Mouse (Mus musculus): Measurements from ENCODE around the gene Olfr985. TPM values are rescaled to one million over a fixed set of nuclear protein-coding genes. Genes with fewer than 3 reads are reported as not detected.

Gene Olfr985
- not detected for polyA plus RNA-seq (2021)

DNA sequence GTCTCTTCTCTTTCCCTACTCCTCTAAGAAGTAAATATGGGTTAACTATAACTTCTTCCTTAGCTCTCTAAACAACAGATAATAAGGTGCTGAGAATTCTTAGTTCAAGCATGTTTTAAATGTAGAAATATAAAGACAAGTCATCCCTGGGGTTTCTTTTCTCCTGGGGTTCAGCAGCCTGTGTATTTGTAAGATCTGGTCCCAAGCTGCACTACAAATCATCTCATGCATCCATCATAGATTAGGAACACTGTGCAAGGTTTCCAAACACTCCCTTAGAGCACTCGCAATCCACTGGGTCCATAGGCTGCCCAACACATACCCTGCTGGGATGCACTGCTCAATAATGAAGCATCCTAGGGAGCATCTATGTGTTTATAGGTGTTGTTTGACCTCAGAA is at the start of gene Olfr985:
TSS of gene Olfr985 (minus strand) at position 101 of the 400 bp plus-strand sequence.
- ATAC-seq (no peak), DNase-seq (ENCODE audit: low read depth, low spot score) (no peak)
- ChIA-PET POLR2A (no interaction called here), CTCF (no interaction called here)
- no peaks in the 10 kb centered on the region for H3K27me3 ChIP-seq
- in situ Hi-C loops (cut with MboI; ENCODE audit: low pct_unique_long_range_greater_than_20kb) = no loop called here
- no peak for TF ChIP-seq CTCF (IDR thresholded peaks at IDR 0.05)

DNA sequence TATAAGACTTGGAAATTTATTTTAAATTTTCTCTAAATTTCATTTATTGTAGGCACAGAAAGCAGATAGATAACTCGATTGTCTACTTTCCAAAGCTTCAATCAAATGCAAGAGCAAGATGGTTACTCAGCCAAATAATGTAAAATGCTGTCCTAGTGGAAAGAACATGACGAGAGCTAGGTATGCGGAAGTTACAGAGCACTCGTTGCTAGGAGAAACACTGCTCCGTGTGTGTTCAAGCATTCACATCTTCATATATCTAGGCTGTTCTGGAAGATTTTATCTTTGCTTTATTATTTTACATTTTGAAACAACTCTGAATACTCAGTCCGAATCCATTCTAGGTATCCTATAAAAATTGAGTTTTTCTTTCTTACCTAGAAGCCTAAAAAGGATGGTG is 47.0 kb upstream of the Olfr985 start:
- ChIA-PET POLR2A (no interaction called here), CTCF (no interaction called here)
- no peaks in the 10 kb centered on the region for H3K27me3 ChIP-seq
- ATAC-seq (peak; percentile 90), DNase-seq (ENCODE audit: low read depth, low spot score) (no peak)
- in situ Hi-C loops (cut with MboI; ENCODE audit: low pct_unique_long_range_greater_than_20kb) = no loop called here
- TF ChIP-seq CTCF (IDR thresholded peaks at IDR 0.05) = no peak

DNA sequence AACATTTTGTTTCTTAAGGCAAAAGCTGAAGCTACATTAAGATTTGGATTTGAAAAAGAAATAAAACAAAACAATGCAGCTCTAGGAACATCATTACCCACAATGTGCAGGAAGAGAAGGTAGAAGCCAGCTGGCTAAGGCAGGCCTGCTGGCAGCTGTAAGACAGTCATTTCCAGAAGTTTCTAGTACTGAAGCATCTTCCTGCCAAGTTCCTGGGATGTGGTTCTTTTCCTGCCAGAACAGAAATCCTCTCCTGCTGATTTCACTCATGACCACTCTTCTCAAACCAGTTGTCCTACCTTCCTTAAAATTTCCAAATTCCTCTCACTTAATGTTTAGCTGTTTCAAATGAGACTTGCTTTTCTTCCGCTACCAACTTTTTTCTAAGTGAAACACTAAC is 36.5 kb upstream of the Olfr985 start:
- in situ Hi-C loops (cut with MboI; ENCODE audit: low pct_unique_long_range_greater_than_20kb) = no loop called here
- DNase-seq (ENCODE audit: low read depth, low spot score) (no peak), ATAC-seq (no peak)
- no peaks in the 10 kb centered on the region for H3K27me3 ChIP-seq
- no peak for TF ChIP-seq CTCF (IDR thresholded peaks at IDR 0.05)
- ChIA-PET POLR2A (no interaction called here), CTCF (no interaction called here)

DNA sequence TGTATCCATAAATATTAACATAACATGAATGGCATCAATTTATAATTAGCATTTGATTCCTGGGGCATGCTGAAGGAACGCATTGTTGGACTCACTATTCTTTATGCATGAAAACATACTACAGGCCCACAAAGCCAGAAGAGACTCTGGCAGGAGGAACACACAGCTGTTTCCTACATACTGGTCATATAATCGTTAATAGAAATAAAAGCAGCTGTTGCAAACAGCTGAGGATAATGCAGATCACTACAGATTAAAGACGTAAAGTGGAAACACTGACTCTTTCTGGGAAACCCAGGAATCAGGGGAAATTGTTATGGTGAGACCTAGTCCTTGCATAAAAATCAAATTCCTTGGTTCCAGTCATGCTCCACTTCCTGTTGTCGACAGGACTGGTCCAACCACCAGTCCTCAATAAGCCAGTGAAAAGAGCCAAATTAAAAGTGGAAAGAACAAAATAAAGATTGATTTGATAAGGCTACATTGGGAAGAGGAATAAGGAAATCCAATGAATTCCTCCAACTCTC is 25.2 kb upstream of the Olfr985 start:
- no peak for TF ChIP-seq CTCF (IDR thresholded peaks at IDR 0.05)
- H3K27me3 ChIP-seq = no peaks in the 10 kb centered on the region
- in situ Hi-C loops (cut with MboI; ENCODE audit: low pct_unique_long_range_greater_than_20kb) = no loop called here
- CTCF ChIA-PET = no interaction called here
- ATAC-seq (no peak), DNase-seq (ENCODE audit: low read depth, low spot score) (no peak)
- POLR2A ChIA-PET = no interaction called here

DNA sequence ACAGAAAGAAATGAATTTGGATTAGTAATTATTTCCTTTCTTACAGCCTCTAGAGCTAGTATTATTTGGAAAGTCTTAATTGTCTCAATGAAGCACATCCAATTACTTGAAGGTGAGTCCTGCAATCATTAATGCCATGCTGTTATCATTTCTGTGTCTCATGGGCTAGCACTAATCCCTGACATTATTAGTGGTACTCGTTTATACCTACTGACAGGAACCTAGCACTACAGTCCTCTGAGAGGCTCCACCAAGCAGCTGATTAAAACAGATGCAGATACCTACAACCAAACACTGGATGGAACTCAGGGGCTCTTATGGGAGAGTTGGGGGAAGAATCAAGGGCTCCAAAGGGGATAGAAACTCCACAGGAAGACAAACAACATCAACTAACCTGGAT is 11.6 kb upstream of the Olfr985 start:
- DNase-seq (ENCODE audit: low read depth, low spot score) (no peak), ATAC-seq (no peak)
- no peaks in the 10 kb centered on the region for H3K27me3 ChIP-seq
- in situ Hi-C loops (cut with MboI; ENCODE audit: low pct_unique_long_range_greater_than_20kb) = no loop called here
- TF ChIP-seq CTCF (IDR thresholded peaks at IDR 0.05) = no peak
- POLR2A ChIA-PET = no interaction called here
- CTCF ChIA-PET = no interaction called here

DNA sequence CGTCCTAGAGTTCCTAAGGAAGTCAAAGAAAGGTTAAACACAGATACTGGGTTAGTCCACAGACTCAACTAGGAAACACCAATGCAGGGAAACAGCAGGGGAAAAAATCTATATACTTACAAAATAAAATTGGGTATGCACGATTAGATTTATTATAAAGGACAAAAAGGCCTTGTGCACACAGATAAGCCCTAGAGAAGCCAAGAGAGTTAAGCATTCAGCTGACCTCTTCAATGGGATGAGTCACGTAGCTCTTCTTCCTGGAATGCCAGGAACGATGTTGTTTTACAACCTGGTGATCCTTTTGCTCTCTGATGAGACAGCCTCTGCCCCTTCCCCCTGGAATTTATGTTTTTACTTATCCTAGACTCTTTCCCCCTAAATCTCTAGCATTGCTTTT is 9.5 kb upstream of the Olfr985 start:
- in situ Hi-C loops (cut with MboI; ENCODE audit: low pct_unique_long_range_greater_than_20kb) = no loop called here
- H3K27me3 ChIP-seq = no peaks in the 10 kb centered on the region
- POLR2A ChIA-PET = no interaction called here
- no peak for TF ChIP-seq CTCF (IDR thresholded peaks at IDR 0.05)
- peak; percentile 96 for ATAC-seq
- no peak for DNase-seq (ENCODE audit: low read depth, low spot score)
- CTCF ChIA-PET = interaction anchor here (1.2 to 2.2 kb wide), 2 partner anchors 21 to 23 kb away, joined by 4 to 8 read pairs; no protein-coding TSS in a partner anchor

DNA sequence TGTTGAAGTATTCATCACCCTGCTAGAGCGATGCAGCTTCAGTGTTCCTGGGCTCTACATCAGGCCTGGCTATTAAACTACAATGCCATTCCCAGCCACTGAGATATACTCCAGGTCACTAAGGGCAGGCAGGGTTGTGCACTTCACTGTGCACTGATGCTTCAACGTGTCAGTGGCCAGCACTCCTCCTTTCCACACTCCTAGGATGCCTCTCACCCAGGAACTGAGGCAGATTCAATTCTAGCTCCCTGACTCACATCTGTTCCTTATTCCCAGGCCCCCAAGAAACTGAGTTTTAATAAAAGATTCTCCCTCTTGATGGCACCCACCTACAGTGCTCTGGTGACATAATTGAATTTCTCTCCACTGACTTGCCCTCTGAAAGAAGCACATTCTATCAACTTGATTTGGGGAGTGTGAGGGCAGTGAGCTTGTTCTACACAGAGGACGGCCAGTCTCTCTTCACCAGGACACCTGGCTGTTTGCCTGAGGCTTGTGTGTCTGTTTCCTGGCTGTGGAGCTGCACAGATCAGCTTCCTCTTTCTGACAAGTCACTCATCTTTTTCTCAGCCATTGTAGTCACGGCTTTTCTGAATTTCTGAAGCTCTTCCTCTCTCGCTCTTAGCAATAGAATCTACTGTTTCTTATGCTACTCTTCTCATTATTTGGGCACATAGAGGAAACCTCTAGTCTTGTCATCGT is 7.2 kb upstream of the Olfr985 start:
- no peak for TF ChIP-seq CTCF (IDR thresholded peaks at IDR 0.05)
- POLR2A ChIA-PET = no interaction called here
- CTCF ChIA-PET = interaction anchor here (1.2 kb wide), 1 partner anchor 11 kb away, joined by 4 read pairs; no protein-coding TSS in a partner anchor
- no peaks in the 10 kb centered on the region for H3K27me3 ChIP-seq
- in situ Hi-C loops (cut with MboI; ENCODE audit: low pct_unique_long_range_greater_than_20kb) = no loop called here
- no peak for DNase-seq (ENCODE audit: low read depth, low spot score)
- ATAC-seq = no peak

DNA sequence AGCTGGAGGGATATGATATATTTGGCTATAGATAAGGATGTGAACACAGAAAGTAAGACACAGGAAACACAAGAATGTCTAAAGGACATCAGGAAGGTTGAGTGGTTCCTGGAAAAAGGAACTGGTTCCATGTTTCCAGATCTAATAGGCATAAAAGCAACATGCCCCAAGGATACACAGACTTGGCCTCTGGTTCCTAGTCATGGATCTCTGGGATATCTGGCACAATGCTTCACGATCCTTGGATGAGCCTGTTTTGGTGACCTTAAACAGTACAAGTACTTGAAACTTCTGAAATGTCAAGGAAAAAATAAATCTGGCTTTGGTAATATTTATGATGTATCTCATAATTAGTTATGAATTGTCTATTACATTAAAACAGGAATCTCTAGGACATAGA is 572 bp upstream of the Olfr985 start:
- DNase-seq (ENCODE audit: low read depth, low spot score) (no peak), ATAC-seq (no peak)
- POLR2A ChIA-PET = no interaction called here
- CTCF ChIA-PET = no interaction called here
- in situ Hi-C loops (cut with MboI; ENCODE audit: low pct_unique_long_range_greater_than_20kb) = no loop called here
- no peaks in the 10 kb centered on the region for H3K27me3 ChIP-seq
- TF ChIP-seq CTCF (IDR thresholded peaks at IDR 0.05) = no peak

DNA sequence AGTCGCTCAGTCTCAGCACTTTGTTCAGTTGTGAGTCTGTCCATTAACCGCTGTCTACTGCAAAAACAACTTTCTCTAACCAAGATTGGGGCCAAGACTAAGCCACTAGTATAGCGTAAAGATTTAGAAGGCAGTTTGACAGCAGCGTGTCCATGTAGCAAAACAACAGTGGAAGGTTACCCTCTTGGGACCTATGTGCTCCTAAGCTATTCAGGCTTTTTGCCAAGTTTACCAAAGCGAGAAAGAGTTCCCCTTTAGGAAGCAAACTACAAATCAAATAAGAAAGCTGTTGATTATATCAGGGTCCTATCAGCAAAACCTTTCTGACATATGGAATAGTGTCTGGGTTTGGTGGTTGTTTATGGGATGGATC is 12.7 kb downstream of the Olfr985 start:
- H3K27me3 ChIP-seq = no peaks in the 10 kb centered on the region
- POLR2A ChIA-PET = no interaction called here
- ATAC-seq (no peak), DNase-seq (ENCODE audit: low read depth, low spot score) (no peak)
- in situ Hi-C loops (cut with MboI; ENCODE audit: low pct_unique_long_range_greater_than_20kb) = loop anchor here (5.0 kb wide), 1 partner anchor 75 kb away; the partner anchor contains the start of gene Zfp202
- no peak for TF ChIP-seq CTCF (IDR thresholded peaks at IDR 0.05)
- CTCF ChIA-PET = interaction anchor here (0.9 to 1.5 kb wide), 6 partner anchors 22 to 111 kb away, joined by 3 to 4 read pairs (median 4); partner anchors contain the start of gene Olfr986

DNA sequence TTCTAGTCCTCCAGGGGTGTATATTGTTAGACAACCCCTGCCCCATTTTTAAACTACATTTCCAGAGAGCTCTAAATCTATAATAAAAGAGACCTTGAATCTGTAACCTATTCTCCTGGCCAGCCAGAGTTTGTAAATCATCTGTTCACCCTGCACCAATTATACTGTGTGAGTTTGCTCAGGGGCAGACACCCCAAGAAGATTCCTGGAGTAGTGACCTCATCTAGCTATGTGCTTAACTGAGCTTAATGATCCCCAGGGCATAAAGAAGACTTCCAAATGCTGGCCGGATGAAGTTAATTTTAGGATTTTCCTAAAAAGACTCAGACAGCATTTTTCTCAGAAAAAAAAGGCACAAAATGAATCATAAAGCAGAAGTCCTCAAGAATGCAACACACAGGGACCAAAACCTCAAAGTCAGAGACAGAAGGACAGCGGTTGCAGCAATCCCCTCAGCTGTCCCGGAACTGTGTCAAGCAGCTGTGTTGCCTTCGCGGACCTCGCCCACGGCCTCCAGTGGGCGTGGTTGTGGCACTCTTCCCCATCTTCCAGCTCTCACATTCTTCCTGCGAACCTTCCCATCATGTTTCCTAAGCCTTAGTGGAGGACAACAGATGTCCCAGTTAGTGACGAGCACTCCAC is 13.2 kb downstream of the Olfr985 start:
- ChIA-PET CTCF (interaction anchor here (0.9 to 1.6 kb wide), 6 partner anchors 23 to 111 kb away, joined by 3 to 4 read pairs (median 4); partner anchors contain the start of genes Olfr983 and Olfr986), POLR2A (no interaction called here)
- DNase-seq (ENCODE audit: low read depth, low spot score) (no peak), ATAC-seq (peak; percentile 97)
- in situ Hi-C loops (cut with MboI; ENCODE audit: low pct_unique_long_range_greater_than_20kb) = loop anchor here (5.0 kb wide), 1 partner anchor 76 kb away; the partner anchor contains the start of gene Zfp202
- no peak for TF ChIP-seq CTCF (IDR thresholded peaks at IDR 0.05)
- no peaks in the 10 kb centered on the region for H3K27me3 ChIP-seq

DNA sequence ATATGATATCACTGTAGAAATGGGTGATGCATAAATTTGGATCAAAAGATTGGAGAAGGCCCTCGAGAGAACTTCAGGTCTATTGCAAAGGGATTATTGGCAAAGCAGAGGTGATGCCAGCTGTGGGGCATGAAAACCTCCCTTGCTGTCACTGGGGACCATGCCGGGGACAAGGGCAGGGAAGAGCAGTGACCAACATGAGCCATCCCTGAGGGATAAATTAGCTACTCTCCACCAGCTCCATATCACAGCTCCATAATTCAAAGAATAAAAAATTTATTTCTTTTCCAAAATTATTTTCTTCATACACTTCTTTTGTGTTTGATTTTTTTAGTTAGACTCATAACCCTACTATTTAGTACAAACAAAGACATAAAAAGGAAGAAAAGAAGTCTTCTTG is 15.9 kb downstream of the Olfr985 start, which contains the start of gene Olfr984:
TSS of gene Olfr984 (minus strand) at position 101 of the 400 bp plus-strand sequence.
- no peaks in the 10 kb centered on the region for H3K27me3 ChIP-seq
- ChIA-PET CTCF (no interaction called here), POLR2A (no interaction called here)
- in situ Hi-C loops (cut with MboI; ENCODE audit: low pct_unique_long_range_greater_than_20kb) = no loop called here
- ATAC-seq (no peak), DNase-seq (ENCODE audit: low read depth, low spot score) (no peak)
- TF ChIP-seq CTCF (IDR thresholded peaks at IDR 0.05) = no peak
